Mouse (Mus musculus) liver, embryonic 14.5 days (tissue): ENCODE measurements around the gene Trim16. TPM values are rescaled to one million over a fixed set of nuclear protein-coding genes. Genes with fewer than 3 reads are reported as not detected.

Experiments used
- ATAC-seq: fragments of 200-750 bp; cut with Nextera tagmentation; 2 replicates; pipeline ENCODE4 v1.8.0; 2017; ENCODE audit warnings: moderate number of reproducible peaks, mild to moderate bottlenecking, moderate library complexity; ENCODE audit not compliant: insufficient read depth
- DNase-seq, 3 experiments: peaks; one replicate each; pipeline ENCODE4 v3.0.0-alpha.2; 2012 to 2013; ENCODE audit warnings: low read depth in 3 of 3, low spot score in 3 of 3
- H3K27ac ChIP-seq: fragments of 300-500 bp; sonication (generic); 2 replicates; pipeline ENCODE4 v1.5.1; 2014; ENCODE audit warnings: moderate library complexity, mild to moderate bottlenecking, control low read depth, inconsistent platforms
- H3K27me3 ChIP-seq: fragments of 300-500 bp; sonication (generic); 2 replicates; pipeline ENCODE4 v1.6.1; 2014; ENCODE audit warnings: mild to moderate bottlenecking, low read length, moderate library complexity; ENCODE audit not compliant: control insufficient read depth, insufficient read depth
- H3K36me3 ChIP-seq: fragments of 300-500 bp; sonication (generic); replicated peaks from 2 replicates; pipeline ENCODE4 v1.6.1; 2014; ENCODE audit warnings: low read depth; ENCODE audit not compliant: control insufficient read depth, insufficient read depth
- H3K4me1 ChIP-seq, 2 experiments: fragments of 200-500 bp in 1 of 2; fragments of 300-500 bp in 1 of 2; sonication (generic) in 1 of 2; replicated peaks; 2 replicates each; pipeline ENCODE4 v1.6.1; 2012 to 2014; ENCODE audit warnings: antibody characterized with exemption in 1 of 2, inconsistent platforms in 1 of 2, low read length in 1 of 2; ENCODE audit not compliant: control insufficient read depth in 2 of 2, insufficient read depth in 2 of 2
- H3K4me2 ChIP-seq: fragments of 300-500 bp; sonication (generic); 2 replicates; pipeline ENCODE4 v1.6.1; 2014; ENCODE audit warnings: low read depth, mild to moderate bottlenecking, control low read depth, moderate library complexity
- H3K4me3 ChIP-seq, 2 experiments: fragments of 200-500 bp in 1 of 2; fragments of 300-500 bp in 1 of 2; sonication (generic) in 1 of 2; 2 replicates each; pipeline ENCODE4 v1.5.1; 2012 to 2014; ENCODE audit warnings: low read depth in 2 of 2, low read length in 2 of 2, mild to moderate bottlenecking in 2 of 2, control low read depth in 1 of 2, inconsistent platforms in 1 of 2, moderate library complexity in 1 of 2; ENCODE audit not compliant: insufficient read depth in 1 of 2
- H3K9ac ChIP-seq: fragments of 300-500 bp; sonication (generic); replicated peaks from 2 replicates; pipeline ENCODE4 v1.6.1; 2014; ENCODE audit warnings: mild to moderate bottlenecking, control low read depth, moderate library complexity
- H3K9me3 ChIP-seq: fragments of 300-500 bp; sonication (generic); 2 replicates; pipeline ENCODE4 v1.6.1; 2016; ENCODE audit warnings: low read length, mixed read lengths; ENCODE audit not compliant: control insufficient read depth
- CTCF ChIP-seq: IDR thresholded peaks from 2 replicates; pipeline ENCODE4 v1.5.1; 2016; ENCODE audit warnings: antibody characterized with exemption, low read depth, control low read depth
- EP300 ChIP-seq: IDR thresholded peaks from 2 replicates; pipeline ENCODE4 v1.6.1; 2016; ENCODE audit warnings: antibody characterized with exemption, low read depth
- WGBS: fragments of 180-500 bp; shearing (Covaris S2); extraction: QIAGEN DNeasy Blood & Tissue Kit; methylation state at CpG from one replicate; pipeline ENCODE4 v1.1.7; 2014; ENCODE audit not compliant: insufficient replicate concordance; 5-methylcytosine and 5-hydroxymethylcytosine counted together
- polyA plus RNA-seq, 2 experiments: library from polyadenylated mRNA; depleted of rRNA in 1 of 2; stranded (reverse) in 1 of 2; unstranded in 1 of 2; fragments of >200 nt; fragmentation: Nextera tagmentation in 1 of 2; extraction: Ambion mirVana in 1 of 2; gene quantifications; 2 replicates each; pipeline versions ENCODE4 v1.2.1 to v1.2.3; 2012 to 2014

The Trim16 gene
- polyA plus RNA-seq, 2 experiments = 0.39 to 0.43 TPM

DNA sequence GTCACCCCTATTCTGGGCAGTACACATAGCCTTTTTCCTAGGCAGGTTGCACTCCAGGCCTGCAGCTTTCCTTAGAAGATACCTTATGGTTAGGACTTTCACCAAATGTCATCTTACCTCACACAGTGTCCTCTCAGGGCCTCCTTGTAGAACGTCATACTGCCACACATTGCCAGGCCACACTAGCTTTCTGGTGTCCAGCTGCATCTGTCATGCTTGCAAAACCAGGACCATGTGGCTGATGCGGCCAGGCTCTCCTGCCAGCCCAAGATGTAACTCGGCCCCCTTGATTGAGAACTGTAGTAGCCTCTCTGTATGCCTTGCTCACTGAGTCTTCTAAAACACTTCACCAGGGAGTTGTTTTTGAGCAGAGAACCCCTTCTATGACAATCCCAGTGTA, 7.9 kb downstream of the Trim16 start:
- no peak overlapping the region for H3K4me2 ChIP-seq
- TF ChIP-seq EP300 (no peak), CTCF (no peak)
- H3K9me3 ChIP-seq = no peaks in the 10 kb centered on the region
- 61% methylated on average over 3 of the region's 3 CpGs for WGBS
- no peaks in the 10 kb centered on the region for H3K27me3 ChIP-seq
- H3K4me3 ChIP-seq = no peak overlapping the region
- DNase-seq (no peak), ATAC-seq (no peak)
- H3K36me3 ChIP-seq = no peaks in the 10 kb centered on the region
- no peak overlapping the region for H3K27ac ChIP-seq
- H3K4me1 ChIP-seq = 0 out of 4 replicates have a peak, but pooled peaks cover 0 to 4% of the 10 kb centered on the region in 2 experiments
- H3K9ac ChIP-seq = no peak overlapping the region

- no peak for TF ChIP-seq CTCF
- no peak for TF ChIP-seq EP300
- ATAC-seq = no peak
- WGBS = 58% methylated on average over 2 of the region's 2 CpGs
Observed at GRCm38 (mm10) chr11:62830387-62830786, 10.4 kb downstream of the Trim16 start.

DNA sequence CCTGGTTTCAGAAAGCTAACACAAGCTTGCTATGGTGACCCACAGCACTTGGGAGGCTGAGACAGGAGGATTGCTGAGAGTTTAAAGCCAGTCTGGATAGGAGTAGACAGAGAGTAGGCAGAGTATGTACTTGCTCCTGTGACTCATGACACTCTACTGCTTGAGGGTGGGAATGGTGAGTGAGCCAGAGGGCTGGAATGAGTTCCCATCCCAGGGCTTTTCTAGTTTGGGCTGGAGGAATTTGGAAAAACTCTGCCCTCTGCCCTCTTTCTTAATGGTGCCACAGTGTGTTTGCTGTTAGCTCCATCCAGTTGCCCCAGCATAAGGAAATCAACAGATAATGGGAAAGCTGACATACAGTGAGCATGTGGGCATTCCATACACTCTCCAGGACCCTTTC, 11.9 kb downstream of the Trim16 start:
- Histone ChIP-seq H3K9me3 (no peaks in the 10 kb centered on the region), H3K4me3 (no peak overlapping the region), H3K27ac (no peak overlapping the region), H3K27me3 (no peaks in the 10 kb centered on the region), H3K4me1 (0 out of 4 replicates have a peak, but pooled peaks cover 0 to under 1% of the 10 kb centered on the region in 2 experiments), H3K36me3 (no peaks in the 10 kb centered on the region), H3K4me2 (no peak overlapping the region), H3K9ac (no peak overlapping the region)
- TF ChIP-seq EP300 (no peak), CTCF (no peak)
- no peak for DNase-seq
- no peak for ATAC-seq

More at GRCm38 (mm10) chr11:62830387-62830786, 10.4 kb downstream of the Trim16 start:
- H3K27me3 ChIP-seq = no peaks in the 10 kb centered on the region
- H3K9me3 ChIP-seq = no peaks in the 10 kb centered on the region
- DNase-seq = no peak
- H3K4me3 ChIP-seq = no peak overlapping the region
- no peak overlapping the region for H3K9ac ChIP-seq
- no peaks in the 10 kb centered on the region for H3K36me3 ChIP-seq
- 0 out of 4 replicates have a peak, but pooled peaks cover 0 to 3% of the 10 kb centered on the region in 2 experiments for H3K4me1 ChIP-seq
- no peak overlapping the region for H3K27ac ChIP-seq
- H3K4me2 ChIP-seq = no peak overlapping the region

DNA sequence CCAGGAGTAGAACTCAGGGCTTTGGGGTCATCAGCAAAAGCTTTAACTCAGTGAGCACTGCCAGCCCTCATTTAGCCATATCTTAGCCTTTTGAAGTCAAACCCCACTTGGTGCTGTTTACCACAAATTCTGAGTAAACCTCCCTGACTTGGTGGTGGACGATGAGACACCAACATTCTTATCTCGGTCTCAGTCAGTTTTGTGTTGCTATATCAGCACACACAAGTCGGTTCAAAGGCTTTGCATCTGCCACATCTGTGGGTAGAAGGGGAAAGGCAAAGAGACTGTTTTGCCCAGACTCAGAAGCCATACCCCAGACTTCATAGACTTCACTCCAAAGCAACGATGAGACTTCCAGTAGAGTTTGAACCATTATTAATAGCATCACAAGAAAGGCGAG, 24.5 kb downstream of the Trim16 start:
- Histone ChIP-seq H3K4me1 (peaks cover 0 to 13% of the 10 kb centered on the region in 2 experiments; a peak in 3 of 4 replicates), H3K36me3 (no peaks in the 10 kb centered on the region), H3K9ac (no peak overlapping the region), H3K4me3 (no peak overlapping the region), H3K4me2 (no peak overlapping the region), H3K9me3 (no peaks in the 10 kb centered on the region), H3K27me3 (no peaks in the 10 kb centered on the region), H3K27ac (no peak overlapping the region)
- 21% methylated on average over 5 of the region's 5 CpGs for WGBS
- no peak for DNase-seq
- peak; percentile 18; the same call in 1 of the 2 replicates for ATAC-seq
- no peak for TF ChIP-seq CTCF
- peak; percentile 37 for TF ChIP-seq EP300

DNA sequence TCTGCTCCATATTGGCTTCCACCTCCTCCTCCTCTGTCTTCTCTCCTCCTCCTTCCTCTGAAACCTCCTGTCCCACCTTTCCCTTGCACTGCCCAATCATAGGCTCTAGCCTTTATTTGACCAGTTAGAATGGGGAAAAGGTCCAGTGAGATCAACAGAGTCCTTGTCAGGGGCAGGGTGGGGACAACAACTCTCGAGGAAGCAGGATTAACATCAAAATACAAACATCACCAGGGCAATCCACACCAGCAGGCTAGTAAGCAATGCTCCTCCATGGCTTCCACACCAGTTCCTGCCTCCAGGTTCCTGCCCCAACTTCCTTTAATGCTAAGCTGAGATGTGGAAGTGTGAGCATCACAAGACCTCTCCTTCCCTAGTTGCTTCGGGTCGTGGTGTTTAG, 25.7 kb downstream of the Trim16 start:
- WGBS = 39% methylated on average over 3 of the region's 3 CpGs
- Histone ChIP-seq H3K9ac (no peak overlapping the region), H3K36me3 (no peaks in the 10 kb centered on the region), H3K27ac (no peak overlapping the region), H3K9me3 (no peaks in the 10 kb centered on the region), H3K27me3 (no peaks in the 10 kb centered on the region), H3K4me1 (peaks cover 0 to 13% of the 10 kb centered on the region in 2 experiments; a peak in 3 of 4 replicates), H3K4me3 (no peak overlapping the region), H3K4me2 (no peak overlapping the region)
- no peak for DNase-seq
- TF ChIP-seq CTCF (no peak), EP300 (no peak)
- ATAC-seq = no peak
